Mouse (Mus musculus): ENCODE data around the gene Olfr835.

DNA sequence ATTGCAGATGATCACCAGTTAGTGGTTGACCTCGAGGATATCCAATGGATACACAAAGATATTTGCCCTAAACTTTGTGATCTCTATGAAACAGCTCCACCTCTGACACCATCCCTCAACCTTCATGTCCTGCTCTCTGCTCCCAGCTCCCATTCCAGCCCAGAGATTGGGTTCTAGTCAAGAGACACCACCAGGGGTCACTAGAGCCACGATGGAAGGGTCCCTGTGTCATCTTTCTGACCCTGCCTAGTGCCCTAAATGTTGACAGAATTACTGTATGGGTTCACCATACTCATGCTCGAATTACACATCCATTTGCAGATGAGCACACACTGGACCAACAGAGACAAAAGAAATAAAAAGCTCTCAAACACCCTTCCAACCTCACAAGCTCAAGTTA lies 52.5 kb downstream of the Olfr835 start:
- TF ChIP-seq CTCF (IDR thresholded peaks at IDR 0.05; ENCODE audit: low read depth) = no peak
- TF ChIP-seq EP300 (IDR thresholded peaks at IDR 0.05; ENCODE audit: low read depth) = no peak

Measured in liver, embryonic 14.5 days (tissue).